Mouse (Mus musculus) spleen, embryonic (tissue): ENCODE data around the gene Tifab.

ENCODE experiments used
- CTCF ChIA-PET: fragments of 350-600 bp; sonication (Branson Sonifier 250); formaldehyde crosslinking; loops from one replicate; lab custom pipeline; 2022; lab: Charles Lee

Gene Tifab

DNA sequence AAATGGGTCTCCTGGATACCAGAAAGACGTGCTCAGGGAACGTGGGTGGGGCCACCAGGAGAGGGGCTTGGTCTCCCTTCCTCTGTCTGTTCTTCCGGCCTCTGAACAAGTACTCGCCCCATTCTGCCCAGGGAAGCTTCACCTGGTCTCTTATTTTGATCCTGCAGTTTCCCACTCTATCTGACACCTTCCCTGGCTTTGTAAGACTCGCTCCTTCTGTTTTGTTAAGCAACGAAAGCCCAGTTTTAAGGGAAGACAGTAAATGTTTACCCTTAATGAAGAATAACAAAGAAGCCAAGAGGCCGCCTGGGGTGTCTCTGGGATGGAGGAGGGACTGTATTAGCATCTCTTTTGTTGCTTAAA lies 35.6 kb downstream of the Tifab start:
- CTCF ChIA-PET, result no interaction called here

DNA sequence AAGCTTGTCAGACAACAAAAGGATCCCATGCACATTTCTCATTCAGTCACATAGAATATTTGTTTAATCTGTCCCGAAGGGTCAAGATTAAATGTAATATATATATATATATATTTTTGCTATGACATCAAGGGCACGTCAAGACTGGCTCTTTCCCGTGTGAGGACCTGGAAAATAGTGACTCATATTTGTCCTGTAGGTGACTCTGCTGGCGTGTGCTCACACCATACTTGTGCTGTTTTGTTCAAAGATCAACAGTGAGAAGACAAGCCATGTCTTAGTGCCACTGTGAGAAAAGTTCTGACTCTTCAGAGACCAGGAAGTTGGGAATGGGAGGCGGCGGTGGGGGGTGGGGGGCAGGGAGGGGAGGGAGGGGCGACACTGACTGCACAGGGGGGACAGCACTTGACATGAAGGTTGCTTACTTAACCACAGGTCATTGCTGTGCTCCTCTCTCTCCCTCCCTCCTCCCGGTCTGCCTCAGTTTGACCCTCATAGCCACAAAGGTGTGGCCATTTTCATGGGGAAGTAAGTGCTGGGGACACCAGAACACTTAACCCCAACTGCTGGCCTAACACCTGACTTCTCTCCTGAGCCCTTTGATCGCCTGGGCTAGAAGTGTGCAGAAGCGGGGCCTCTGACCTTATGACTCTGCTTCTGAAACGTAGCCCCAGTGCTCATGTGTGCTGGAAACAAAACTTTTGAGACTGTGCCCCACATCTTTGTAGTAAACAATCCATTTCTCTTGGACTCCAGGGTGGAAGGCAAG lies 36.1 kb downstream of the Tifab start:
- CTCF ChIA-PET, result interaction anchor here (0.6 to 1.0 kb wide), 2 partner anchors 57 to 1298 kb away, joined by 3 to 4 read pairs; no protein-coding TSS in a partner anchor

DNA sequence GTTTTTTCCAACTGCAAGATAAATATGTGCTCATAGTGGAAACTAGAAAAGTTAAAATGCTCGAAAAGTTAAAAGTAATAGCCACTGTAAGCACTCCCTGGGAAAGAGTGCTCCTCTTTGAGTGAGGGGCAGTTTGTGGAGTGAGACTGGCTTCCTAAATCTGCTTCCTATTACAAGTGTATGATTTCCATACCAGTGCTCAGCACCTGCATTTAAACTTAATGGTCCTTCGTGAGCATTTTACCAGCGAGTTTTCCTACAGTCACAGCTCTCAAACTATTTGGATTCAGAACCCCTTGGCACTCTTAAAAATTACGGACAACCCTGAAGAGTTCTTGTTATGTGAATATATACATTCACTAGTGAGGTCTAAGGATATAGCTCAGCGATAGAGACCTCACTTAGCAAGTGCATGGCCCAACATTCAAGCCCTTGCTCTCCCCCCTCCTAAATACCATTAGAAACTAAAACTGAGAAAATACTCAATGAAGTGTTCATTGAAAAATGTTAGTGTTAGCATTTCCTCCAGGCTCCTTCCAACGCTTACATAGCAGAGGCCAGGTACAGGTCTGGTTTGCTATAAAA lies 39.4 kb downstream of the Tifab start:
- CTCF ChIA-PET, result no interaction called here

DNA sequence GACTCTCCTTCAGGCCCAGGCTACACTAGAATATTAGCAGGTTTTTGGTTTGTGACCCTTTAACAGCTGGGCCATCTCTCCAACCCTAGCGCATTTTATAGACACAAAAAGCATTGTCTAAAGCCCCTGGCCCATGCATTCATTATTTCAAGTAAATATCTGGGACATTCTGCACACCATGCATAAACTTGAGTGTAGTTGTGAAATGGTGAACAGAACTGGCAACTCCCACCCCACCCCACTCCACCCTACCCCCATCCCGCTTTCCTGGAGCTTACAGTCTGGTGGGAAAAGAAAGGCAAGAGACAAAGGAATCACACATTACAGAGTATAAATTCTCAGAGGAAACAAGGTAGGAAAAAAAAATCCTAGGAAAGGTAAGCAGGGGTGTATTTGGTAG lies 42.5 kb downstream of the Tifab start, which contains the start of gene H2afy:
H2afy (minus strand) TSS at position 162 of the 400 bp plus-strand sequence.
- CTCF ChIA-PET, result no interaction called here

DNA sequence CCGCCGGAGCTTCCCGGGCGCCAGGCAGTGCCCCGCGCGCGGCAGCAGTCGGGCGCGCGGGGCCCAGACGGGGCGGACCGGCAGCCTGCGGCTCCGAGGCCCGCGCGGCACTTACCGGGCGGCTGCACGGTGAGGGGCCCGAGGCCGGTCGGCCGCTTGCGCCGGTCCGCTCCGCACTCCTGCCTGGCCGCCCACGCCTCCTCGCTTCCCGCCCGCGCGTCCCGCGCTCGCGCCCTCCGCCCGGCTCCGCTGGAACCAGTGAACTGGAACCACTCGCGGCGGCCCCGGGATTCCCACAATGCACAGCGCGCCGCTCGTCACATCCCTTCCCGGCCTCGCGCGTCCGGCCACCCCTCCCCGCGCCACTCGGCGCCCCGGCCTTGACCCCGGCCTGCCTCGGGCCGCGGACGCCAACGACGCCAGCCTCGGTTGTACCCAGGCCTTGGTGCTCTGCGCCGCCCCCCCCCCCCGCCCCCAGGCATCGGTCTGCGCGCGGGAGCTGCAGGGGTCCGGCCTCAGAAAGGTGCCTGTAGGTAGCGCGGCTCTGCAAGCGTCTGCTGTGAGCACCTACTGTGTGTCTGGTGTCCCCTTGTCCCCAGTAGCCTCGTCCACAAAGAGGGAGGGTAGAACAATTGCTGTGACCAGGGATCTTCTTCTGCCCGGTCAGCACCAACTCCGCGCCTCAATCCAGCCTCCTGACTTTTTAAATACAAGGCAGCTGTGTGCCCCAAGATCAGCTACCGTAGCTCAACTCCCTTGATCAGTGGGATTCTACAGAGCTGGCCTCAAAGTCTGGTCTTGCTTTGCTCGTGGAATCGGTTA lies 43.2 kb downstream of the Tifab start:
- CTCF ChIA-PET, result interaction anchor here (0.7 kb wide), 1 partner anchor 34 kb away, joined by 5 read pairs; no protein-coding TSS in a partner anchor

DNA sequence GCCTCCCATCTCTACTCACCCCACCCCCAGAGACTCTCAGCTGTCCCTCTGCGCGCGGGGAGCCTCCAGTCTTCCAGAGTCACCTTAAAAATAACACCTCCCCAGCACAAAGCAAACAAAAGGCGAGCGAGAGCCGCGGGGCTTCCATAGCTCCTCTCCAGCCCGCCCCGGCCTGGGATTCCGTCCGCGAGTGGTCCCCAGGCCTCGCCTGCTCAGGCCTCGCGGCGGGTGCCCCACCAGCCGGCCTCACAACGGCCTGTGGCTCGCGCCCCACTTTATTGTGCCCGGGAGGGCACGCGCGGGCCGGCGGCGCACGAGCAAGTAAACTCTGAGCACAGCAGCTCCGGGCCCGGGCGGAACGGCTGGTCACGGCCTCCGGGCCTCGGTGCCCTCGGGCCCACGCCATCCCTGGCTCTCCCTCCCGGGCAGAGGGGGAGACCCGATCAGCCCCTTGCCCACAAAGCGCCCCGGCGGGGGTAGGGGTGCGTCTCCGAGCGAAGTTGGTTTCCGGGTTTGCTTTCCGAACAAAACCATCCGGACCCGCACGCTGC lies 44.0 kb downstream of the Tifab start:
- CTCF ChIA-PET, result no interaction called here

DNA sequence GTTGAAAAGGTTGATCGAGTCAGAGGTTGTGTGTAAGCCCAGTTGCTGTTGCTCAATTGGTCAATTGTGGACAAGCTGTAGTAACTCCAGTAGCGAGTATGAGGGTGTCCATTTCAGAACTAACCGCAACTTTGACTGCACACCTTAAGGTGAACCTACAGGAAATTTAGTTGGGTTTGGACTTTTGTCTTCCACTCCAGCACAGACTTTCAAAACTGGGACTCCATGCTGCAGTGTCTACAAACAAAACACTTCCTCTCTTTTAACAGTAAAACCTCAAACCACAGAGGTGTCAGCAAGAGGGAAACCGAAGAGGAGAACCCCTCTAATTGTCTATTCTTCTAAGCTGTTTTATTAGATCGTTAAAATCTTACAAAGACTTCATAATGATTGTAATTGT lies 44.7 kb downstream of the Tifab start:
- CTCF ChIA-PET, result no interaction called here

DNA sequence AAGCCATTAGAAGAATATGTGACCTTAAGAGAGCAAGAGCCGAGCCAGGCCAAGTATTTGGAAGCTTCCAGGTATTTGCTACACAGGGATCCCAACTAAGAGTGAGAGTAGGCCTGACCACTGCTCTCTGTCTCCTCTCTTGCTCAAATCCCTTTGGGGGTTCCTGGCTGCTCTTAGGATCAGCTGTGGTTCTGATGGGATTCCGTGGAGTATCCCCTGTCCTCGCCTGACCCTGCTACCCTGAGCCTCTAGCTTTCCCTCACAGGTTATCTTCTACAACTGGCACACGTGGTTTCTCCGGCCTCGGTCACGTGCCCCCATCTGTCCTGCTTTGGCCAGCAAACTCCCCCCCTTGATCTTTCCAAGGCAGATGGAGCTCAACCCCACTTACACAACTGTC lies 45.7 kb downstream of the Tifab start:
- CTCF ChIA-PET, result no interaction called here

DNA sequence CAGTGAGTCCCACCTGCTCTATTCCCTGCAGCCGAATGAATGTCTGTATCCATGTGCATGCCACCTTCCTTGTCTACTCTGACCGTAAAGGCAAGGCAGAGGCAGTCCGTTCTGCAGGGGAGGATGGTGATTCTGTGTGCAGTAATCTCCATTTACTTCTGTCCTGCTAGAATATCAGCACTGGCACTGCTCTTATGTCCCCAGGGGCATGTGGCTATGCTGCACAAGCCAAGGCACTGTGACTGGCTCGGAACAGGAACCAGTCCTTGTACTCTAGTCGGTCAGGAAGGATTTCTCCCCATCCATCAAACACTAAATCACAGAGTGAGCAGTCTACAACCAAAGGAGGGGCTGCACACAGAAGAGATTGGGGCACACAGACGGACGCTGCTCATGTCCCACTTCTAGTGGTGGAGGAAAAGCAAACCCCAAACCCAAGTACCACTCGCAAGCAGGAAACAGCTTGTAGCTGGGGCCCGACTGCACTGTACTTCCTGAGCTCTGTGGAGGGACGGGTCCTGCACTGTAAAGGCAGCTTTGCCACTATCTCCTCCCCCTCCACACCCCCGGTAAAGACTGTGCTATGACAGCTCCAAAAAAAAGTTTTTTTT lies 46.3 kb downstream of the Tifab start:
- CTCF ChIA-PET, result no interaction called here

DNA sequence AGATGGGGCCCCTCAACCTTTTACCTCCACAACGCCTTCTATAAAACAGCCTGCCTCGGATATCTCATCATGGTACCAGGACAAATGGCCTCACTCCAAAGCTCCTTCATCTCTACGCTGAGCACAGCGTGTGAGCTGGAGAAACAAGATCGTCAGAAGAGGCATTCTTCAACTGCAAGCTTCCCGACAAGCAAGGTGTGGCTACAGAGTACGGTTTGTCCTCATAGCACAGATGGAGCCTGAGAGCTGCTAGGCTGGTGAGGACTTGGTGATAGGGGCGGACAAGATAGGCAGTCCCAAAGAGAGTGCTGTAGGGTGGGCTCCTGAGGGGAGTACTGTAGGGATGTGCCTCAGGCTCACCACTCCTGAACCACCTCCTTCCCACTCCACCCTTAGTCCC lies 48.1 kb downstream of the Tifab start:
- CTCF ChIA-PET, result no interaction called here

DNA sequence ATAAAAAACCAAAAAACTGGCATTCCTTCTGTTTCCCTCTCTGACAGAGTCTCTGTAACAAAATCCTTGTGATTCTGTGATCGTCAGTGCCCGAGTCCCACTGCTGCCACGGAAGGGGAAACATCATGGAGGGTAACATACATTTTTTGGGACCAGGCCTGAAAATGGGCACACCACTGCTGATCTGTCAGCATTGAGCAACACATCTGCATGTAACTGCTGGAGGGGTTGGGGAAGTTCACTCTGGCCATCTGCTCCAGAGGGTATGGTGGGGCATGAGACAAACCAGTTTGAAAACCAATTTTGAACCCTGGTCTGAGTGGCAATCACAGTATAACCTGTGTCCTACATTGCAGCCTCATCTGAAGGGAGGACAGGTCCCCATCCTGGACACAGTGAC lies 49.1 kb downstream of the Tifab start:
- CTCF ChIA-PET, result no interaction called here

DNA sequence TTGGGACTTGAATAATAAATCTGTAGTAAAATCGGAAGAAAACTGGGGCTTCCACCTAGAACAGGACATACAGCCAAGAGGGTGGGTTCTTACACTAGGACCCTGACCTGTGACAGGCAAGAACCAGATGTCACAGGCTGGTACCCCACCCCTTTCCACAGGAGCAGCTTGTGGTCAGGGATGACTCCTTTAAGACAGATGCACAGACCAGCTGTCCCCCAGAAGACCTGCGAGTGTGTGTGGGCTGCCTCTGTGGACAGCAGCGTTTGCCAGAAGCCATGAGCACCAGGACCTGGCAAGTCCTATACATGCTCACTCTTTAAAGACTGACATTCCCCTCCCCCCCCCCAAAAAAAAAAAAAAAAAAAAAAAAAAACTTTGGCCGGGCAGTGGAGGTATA lies 49.7 kb downstream of the Tifab start:
- CTCF ChIA-PET, result no interaction called here

DNA sequence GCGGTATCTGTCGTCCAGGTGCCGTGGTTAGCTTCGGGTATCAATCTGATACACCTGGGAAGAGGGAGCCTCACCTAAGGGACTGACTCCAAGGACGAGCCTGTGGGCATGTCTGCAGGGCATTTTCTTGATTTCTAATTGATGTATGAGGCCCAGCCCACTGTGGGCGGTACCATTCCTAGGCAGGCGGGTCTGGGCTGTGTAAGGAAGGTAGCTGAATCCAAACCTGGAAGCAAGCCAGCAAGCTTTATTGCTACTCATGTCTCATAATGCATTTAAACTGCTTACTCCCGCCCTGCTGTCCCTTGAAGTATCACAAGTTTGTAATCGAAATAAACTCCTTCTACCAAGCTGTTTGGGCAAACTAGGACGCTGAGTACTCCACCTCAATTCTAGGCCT lies 53.1 kb downstream of the Tifab start:
- CTCF ChIA-PET, result no interaction called here
